Mouse (Mus musculus) kidney, adult 18-20 months (tissue): Measurements from ENCODE around the gene 1700012B07Rik.

Experiments used
- DNase-seq: peaks from one replicate; pipeline ENCODE4 v3.0.0; 2021

The 1700012B07Rik gene

DNA sequence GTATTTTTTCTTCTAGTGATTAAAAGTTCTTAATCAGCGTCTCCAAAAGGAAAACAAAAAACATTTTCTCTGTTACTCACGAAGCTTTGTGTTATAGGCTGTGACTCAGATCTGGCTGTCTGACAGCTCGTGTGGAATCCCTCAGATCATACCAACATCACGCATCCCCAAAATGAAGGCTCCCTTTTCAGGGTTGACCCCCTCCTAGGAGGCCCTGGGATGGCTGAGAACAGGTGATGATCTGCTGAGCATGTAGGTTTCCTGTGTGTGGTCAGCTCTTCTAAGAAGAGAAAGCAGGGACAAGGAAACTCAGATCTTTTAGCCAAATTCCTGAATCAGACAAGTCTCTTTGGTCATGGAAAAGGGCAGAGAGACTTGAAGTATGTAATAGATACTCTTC, 82.6 kb downstream of the 1700012B07Rik start:
- no peak for DNase-seq

GRCm38 (mm10) chr11:109737967-109738366, 89.9 kb downstream of the 1700012B07Rik start:
- no peak for DNase-seq
